Mouse (Mus musculus) MEL (cell line): ENCODE results near the gene Adamts2. TPM values are rescaled to one million over a fixed set of nuclear protein-coding genes. Genes with fewer than 3 reads are reported as not detected.

Experiments used
- DNase-seq: peaks from one replicate; pipeline ENCODE4 v3.0.0; 2011; ENCODE audit warnings: low read depth, low spot score
- H3K27ac ChIP-seq: 2 replicates; pipeline ENCODE4 v1.5.1; 2012; ENCODE audit warnings: low read depth, mild to moderate bottlenecking, control low read depth, low read length, moderate library complexity; ENCODE audit not compliant: control insufficient read depth
- H3K27me3 ChIP-seq, 2 experiments: fragments of 150-350 bp in 1 of 2; sonication (generic) in 1 of 2; 2 replicates each; pipeline ENCODE4 v1.6.1; 2012; ENCODE audit warnings: low read length in 2 of 2, mild to moderate bottlenecking in 2 of 2, improper control_type of control experiment in 1 of 2, moderate library complexity in 1 of 2; ENCODE audit not compliant: insufficient read depth in 2 of 2, control insufficient read depth in 1 of 2
- H3K36me3 ChIP-seq, 2 experiments: 2 replicates each; pipeline ENCODE4 v1.6.1; 2012 to 2014; ENCODE audit warnings: low read length in 2 of 2, improper control_type of control experiment in 1 of 2, inconsistent platforms in 1 of 2, mild to moderate bottlenecking in 1 of 2; ENCODE audit not compliant: insufficient read depth in 2 of 2, control insufficient read depth in 1 of 2
- H3K4me1 ChIP-seq, 2 experiments: fragments of 150-350 bp in 1 of 2; sonication (generic) in 1 of 2; 2 replicates each; pipeline ENCODE4 v1.6.1; 2012; ENCODE audit warnings: low read length in 2 of 2, improper control_type of control experiment in 1 of 2, mild to moderate bottlenecking in 1 of 2; ENCODE audit not compliant: insufficient read depth in 2 of 2, control insufficient read depth in 1 of 2
- H3K4me3 ChIP-seq, 2 experiments: fragments of 150-350 bp in 1 of 2; sonication (generic) in 1 of 2; 2 replicates each; pipeline ENCODE4 v1.5.1; 2012; ENCODE audit warnings: low read depth in 2 of 2, low read length in 2 of 2, mild to moderate bottlenecking in 2 of 2, moderate library complexity in 2 of 2, control low read depth in 1 of 2, improper control_type of control experiment in 1 of 2; ENCODE audit not compliant: control insufficient read depth in 1 of 2, insufficient read depth in 1 of 2
- H3K79me2 ChIP-seq: 2 replicates; pipeline ENCODE4 v1.6.1; 2012; ENCODE audit warnings: mild to moderate bottlenecking, low read length, moderate library complexity; ENCODE audit not compliant: control insufficient read depth, poor library complexity, insufficient read depth
- H3K9ac ChIP-seq: 2 replicates; pipeline ENCODE4 v1.6.1; 2012; ENCODE audit warnings: low read depth, mild to moderate bottlenecking, control low read depth, low read length, moderate library complexity; ENCODE audit not compliant: control insufficient read depth, poor library complexity, severe bottlenecking
- H3K9me3 ChIP-seq: fragments of 150-350 bp; sonication (generic); replicated peaks from 2 replicates; pipeline ENCODE4 v1.6.1; 2012; ENCODE audit warnings: mild to moderate bottlenecking, low read length, improper control_type of control experiment, moderate library complexity; ENCODE audit not compliant: insufficient read depth
- BHLHE40 ChIP-seq: IDR thresholded peaks from 2 replicates; pipeline ENCODE4 v1.6.1; 2012; ENCODE audit warnings: low read depth, mild to moderate bottlenecking, inconsistent platforms, low read length, improper control_type of control experiment, borderline replicate concordance
- CHD1 ChIP-seq: IDR thresholded peaks from 2 replicates; pipeline ENCODE4 v1.6.1; 2012; ENCODE audit warnings: low read depth, mild to moderate bottlenecking, inconsistent platforms, low read length, improper control_type of control experiment
- CHD2 ChIP-seq: IDR thresholded peaks from 2 replicates; pipeline ENCODE4 v1.6.1; 2011; ENCODE audit warnings: low read length, improper control_type of control experiment
- CTCF ChIP-seq, 3 experiments: IDR thresholded peaks in 2 of 3; conservative IDR thresholded peaks in 1 of 3; 2 replicates each; pipeline ENCODE4 v1.5.1; 2011 to 2012; ENCODE audit warnings: low read length in 3 of 3, low read depth in 2 of 3, mild to moderate bottlenecking in 2 of 3, improper control_type of control experiment in 1 of 3, inconsistent platforms in 1 of 3, mixed read lengths in 1 of 3, moderate library complexity in 1 of 3; ENCODE audit not compliant: control insufficient read depth in 1 of 3, insufficient read depth in 1 of 3, poor library complexity in 1 of 3, severe bottlenecking in 1 of 3
- E2F4 ChIP-seq: IDR thresholded peaks from 2 replicates; pipeline ENCODE4 v1.6.1; 2011; ENCODE audit warnings: low read depth, low read length, improper control_type of control experiment, borderline replicate concordance
- ELF1 ChIP-seq: IDR thresholded peaks from 2 replicates; pipeline ENCODE4 v1.6.1; 2014; ENCODE audit warnings: low read depth, mild to moderate bottlenecking, inconsistent platforms, low read length, improper control_type of control experiment, moderate library complexity
- EP300 ChIP-seq, 2 experiments: IDR thresholded peaks; 2 replicates each; pipeline ENCODE4 v1.6.1; 2011; ENCODE audit warnings: improper control_type of control experiment in 2 of 2, low read length in 2 of 2, low read depth in 1 of 2, mild to moderate bottlenecking in 1 of 2
- ETS1 ChIP-seq: IDR thresholded peaks from 2 replicates; pipeline ENCODE4 v1.6.1; 2012; ENCODE audit warnings: low read depth, mild to moderate bottlenecking, inconsistent platforms, low read length, improper control_type of control experiment, moderate library complexity
- GABPA ChIP-seq: IDR thresholded peaks from 2 replicates; pipeline ENCODE4 v1.6.1; 2012; ENCODE audit warnings: low read depth, mild to moderate bottlenecking, inconsistent platforms, low read length, improper control_type of control experiment, moderate library complexity
- GATA1 ChIP-seq: IDR thresholded peaks from 2 replicates; pipeline ENCODE4 v1.6.1; 2011; ENCODE audit warnings: low read depth, low read length, improper control_type of control experiment
- HCFC1 ChIP-seq: IDR thresholded peaks from 2 replicates; pipeline ENCODE4 v1.6.1; 2012; ENCODE audit warnings: low read depth, mild to moderate bottlenecking, inconsistent platforms, low read length, improper control_type of control experiment, moderate library complexity
- JUND ChIP-seq: IDR thresholded peaks from 2 replicates; pipeline ENCODE4 v1.6.1; 2011; ENCODE audit warnings: low read depth, mild to moderate bottlenecking, improper control_type of control experiment, low read length
- KAT2A ChIP-seq: conservative IDR thresholded peaks from 2 replicates; pipeline ENCODE4 v1.6.1; 2012; ENCODE audit warnings: low read depth, low read length, improper control_type of control experiment, inconsistent platforms
- MAFK ChIP-seq: IDR thresholded peaks from 2 replicates; pipeline ENCODE4 v1.6.1; 2011; ENCODE audit warnings: low read depth, mild to moderate bottlenecking, low read length, improper control_type of control experiment, borderline replicate concordance
- MAX ChIP-seq: IDR thresholded peaks from 2 replicates; pipeline ENCODE4 v1.6.1; 2011; ENCODE audit warnings: low read length, improper control_type of control experiment
- MAZ ChIP-seq: IDR thresholded peaks from 2 replicates; pipeline ENCODE4 v1.6.1; 2012; ENCODE audit warnings: low read depth, mild to moderate bottlenecking, inconsistent platforms, low read length, improper control_type of control experiment
- MEF2A ChIP-seq: IDR thresholded peaks from 2 replicates; pipeline ENCODE4 v1.6.1; 2014; ENCODE audit warnings: low read depth, mild to moderate bottlenecking, inconsistent platforms, low read length, improper control_type of control experiment; ENCODE audit not compliant: poor library complexity, insufficient replicate concordance, severe bottlenecking; ENCODE audit errors: extremely low read depth
- MXI1 ChIP-seq: IDR thresholded peaks from 2 replicates; pipeline ENCODE4 v1.6.1; 2011; ENCODE audit warnings: mild to moderate bottlenecking, low read depth, low read length, improper control_type of control experiment
- MYB ChIP-seq: IDR thresholded peaks from 2 replicates; pipeline ENCODE4 v1.6.1; 2011; ENCODE audit warnings: mild to moderate bottlenecking, low read depth, low read length, improper control_type of control experiment
- MYC ChIP-seq: IDR thresholded peaks from 2 replicates; pipeline ENCODE4 v1.6.1; 2011; ENCODE audit warnings: low read depth, mild to moderate bottlenecking, low read length, improper control_type of control experiment, moderate library complexity
- NELFE ChIP-seq: IDR thresholded peaks from 2 replicates; pipeline ENCODE4 v1.6.1; 2011; ENCODE audit warnings: low read depth, low read length, improper control_type of control experiment
- NRF1 ChIP-seq: IDR thresholded peaks from 2 replicates; pipeline ENCODE4 v1.6.1; 2014; ENCODE audit warnings: low read depth, mild to moderate bottlenecking, inconsistent platforms, low read length, improper control_type of control experiment, moderate library complexity; ENCODE audit not compliant: poor library complexity, insufficient read depth, severe bottlenecking
- POLR2A ChIP-seq, 2 experiments: IDR thresholded peaks; 2 replicates each; pipeline ENCODE4 v1.6.1; 2011 to 2012; ENCODE audit warnings: low read length in 2 of 2, mild to moderate bottlenecking in 2 of 2, control low read depth in 1 of 2, improper control_type of control experiment in 1 of 2, low read depth in 1 of 2, moderate library complexity in 1 of 2; ENCODE audit not compliant: control insufficient read depth in 1 of 2, insufficient read depth in 1 of 2, poor library complexity in 1 of 2
- POLR2AphosphoS2 ChIP-seq: IDR thresholded peaks from 2 replicates; pipeline ENCODE4 v1.6.1; 2011; ENCODE audit warnings: low read length, improper control_type of control experiment
- POLR2AphosphoS5 ChIP-seq: IDR thresholded peaks from 2 replicates; pipeline ENCODE4 v1.6.1; 2012; ENCODE audit warnings: low read depth, borderline replicate concordance, mild to moderate bottlenecking, inconsistent platforms, low read length, moderate library complexity, mixed read lengths
- RAD21 ChIP-seq: IDR thresholded peaks from 2 replicates; pipeline ENCODE4 v1.6.1; 2011; ENCODE audit warnings: mild to moderate bottlenecking, low read depth, low read length, improper control_type of control experiment
- RCOR1 ChIP-seq: IDR thresholded peaks from 2 replicates; pipeline ENCODE4 v1.6.1; 2012; ENCODE audit warnings: low read depth, mild to moderate bottlenecking, inconsistent platforms, low read length, improper control_type of control experiment
- SIN3A ChIP-seq: IDR thresholded peaks from 2 replicates; pipeline ENCODE4 v1.6.1; 2012; ENCODE audit warnings: low read length, improper control_type of control experiment, inconsistent platforms
- TAL1 ChIP-seq: IDR thresholded peaks from 2 replicates; pipeline ENCODE4 v1.6.1; 2012; ENCODE audit warnings: mild to moderate bottlenecking, inconsistent platforms, low read length, moderate library complexity, mixed read lengths
- TBP ChIP-seq: IDR thresholded peaks from 2 replicates; pipeline ENCODE4 v1.8.0; 2011; ENCODE audit warnings: low read depth, low read length, improper control_type of control experiment
- UBTF ChIP-seq: IDR thresholded peaks from 2 replicates; pipeline ENCODE4 v1.6.1; 2012; ENCODE audit warnings: low read depth, mild to moderate bottlenecking, inconsistent platforms, low read length, improper control_type of control experiment, moderate library complexity, borderline replicate concordance; ENCODE audit not compliant: insufficient read depth
- USF1 ChIP-seq: IDR thresholded peaks from 2 replicates; pipeline ENCODE4 v1.6.1; 2014; ENCODE audit warnings: low read depth, mild to moderate bottlenecking, inconsistent platforms, low read length, improper control_type of control experiment, moderate library complexity
- USF2 ChIP-seq, 2 experiments: IDR thresholded peaks; 2 replicates each; pipeline ENCODE4 v1.6.1; 2011 to 2012; ENCODE audit warnings: improper control_type of control experiment in 2 of 2, low read length in 2 of 2, borderline replicate concordance in 1 of 2, inconsistent platforms in 1 of 2, low read depth in 1 of 2, mild to moderate bottlenecking in 1 of 2; ENCODE audit not compliant: insufficient read depth in 1 of 2
- ZC3H11A ChIP-seq: IDR thresholded peaks from 2 replicates; pipeline ENCODE4 v1.6.1; 2012; ENCODE audit warnings: low read depth, mild to moderate bottlenecking, inconsistent platforms, low read length, improper control_type of control experiment
- ZKSCAN1 ChIP-seq: IDR thresholded peaks from 2 replicates; pipeline ENCODE4 v1.6.1; 2012; ENCODE audit warnings: low read depth, mild to moderate bottlenecking, inconsistent platforms, low read length, improper control_type of control experiment, moderate library complexity
- ZMIZ1 ChIP-seq: IDR thresholded peaks from 2 replicates; pipeline ENCODE4 v1.6.1; 2012; ENCODE audit warnings: low read depth, mild to moderate bottlenecking, inconsistent platforms, low read length, improper control_type of control experiment, moderate library complexity
- ZNF384 ChIP-seq: IDR thresholded peaks from 2 replicates; pipeline ENCODE4 v1.6.1; 2012; ENCODE audit warnings: low read depth, mild to moderate bottlenecking, inconsistent platforms, low read length, improper control_type of control experiment
- polyA plus RNA-seq, 2 experiments: library from polyadenylated mRNA; stranded (reverse) in 1 of 2; unstranded in 1 of 2; fragments of >175 nt in 1 of 2; fragments of >200 nt in 1 of 2; gene quantifications; 2 replicates each; pipeline versions ENCODE4 v1.2.1 to v1.2.4; 2012; ENCODE audit warnings: low replicate concordance in 2 of 2, low read depth in 1 of 2; ENCODE audit not compliant: insufficient read length in 2 of 2, insufficient read depth in 1 of 2, missing spikeins in 1 of 2
- total RNA-seq: library from RNA; depleted of rRNA; stranded (reverse); fragments of 300-350 nt; gene quantifications from 2 replicates; pipeline ENCODE4 v1.2.3, GENCODE M21; 2012

Gene Adamts2
- total and polyA plus RNA-seq, 3 experiments, result not detected

DNA sequence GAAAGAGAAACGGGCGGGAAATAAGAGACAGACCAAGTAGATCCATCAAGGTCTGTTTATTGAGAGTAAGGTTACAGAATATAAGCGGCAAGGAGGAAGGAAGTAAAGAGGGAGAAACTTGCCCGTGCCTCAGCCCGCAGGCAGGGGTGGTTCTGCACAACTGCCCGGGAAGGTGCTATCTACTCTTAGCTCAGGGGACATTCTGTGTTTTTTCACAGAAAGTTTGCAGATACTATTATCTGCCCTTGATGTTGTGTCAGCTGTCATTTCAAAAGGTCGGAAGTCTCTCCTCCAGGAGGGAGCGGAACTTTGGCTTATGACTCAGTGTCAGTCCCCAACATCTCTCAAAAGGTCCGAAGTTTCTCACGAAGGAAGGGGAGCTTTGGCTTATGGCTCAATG lies 247.4 kb downstream of the Adamts2 start:
- no peak overlapping the region for H3K27ac ChIP-seq
- no peaks in the 10 kb centered on the region for H3K9me3 ChIP-seq
- H3K4me3 ChIP-seq, result peak overlapping the region; percentile 4 to 48; a peak in 3 of 4 replicates
- peak; percentile 65 for DNase-seq
- H3K27me3 ChIP-seq, result no peaks in the 10 kb centered on the region
- peak overlapping the region; percentile 10; the same call in 1 of the 2 replicates for H3K9ac ChIP-seq
- peaks cover 0 to 3% of the 10 kb centered on the region in 2 experiments; a peak in 1 of 4 replicates for H3K4me1 ChIP-seq
- no peaks in the 10 kb centered on the region for H3K36me3 ChIP-seq
- H3K79me2 ChIP-seq, result no peaks in the 10 kb centered on the region
- TF ChIP-seq POLR2AphosphoS2 (no peak), MEF2A (no peak), TAL1 (peak; percentile 55), CHD1 (no peak), BHLHE40 (peak; percentile 12; the same call in 1 of the 2 replicates), USF2 (IDR thresholded peaks at IDR 0.05; ENCODE audit: borderline replicate concordance in 1 of 2, insufficient read depth in 1 of 2, low read depth in 1 of 2, low read length in 2 of 2) (no peak), ZKSCAN1 (no peak), POLR2A (IDR thresholded peaks at IDR 0.05; ENCODE audit: control insufficient read depth in 1 of 2, insufficient read depth in 1 of 2, low read depth in 1 of 2, low read length in 2 of 2, poor library complexity in 1 of 2) (no peak), ELF1 (no peak), ZC3H11A (no peak), TBP (peak; percentile 63), EP300 (IDR thresholded peaks at IDR 0.05; ENCODE audit: low read depth in 1 of 2, low read length in 2 of 2) (peak; percentile 56 to 58), MAFK (no peak), GABPA (no peak), MXI1 (no peak), E2F4 (no peak), JUND (no peak; the same call in 1 of the 2 replicates), CTCF (IDR thresholded peaks at IDR 0.05 in 2 of 3, conservative IDR thresholded peaks at IDR 0.05 in 1 of 3; ENCODE audit: control insufficient read depth in 1 of 3, insufficient read depth in 1 of 3, low read depth in 2 of 3, low read length in 3 of 3, poor library complexity in 1 of 3, severe bottlenecking in 1 of 3) (no peak), USF1 (no peak), POLR2AphosphoS5 (no peak), MAX (no peak; the same call in 1 of the 2 replicates), MAZ (no peak), ZMIZ1 (no peak), NRF1 (no peak), SIN3A (peak; percentile 42), MYB (no peak), KAT2A (no peak), RAD21 (no peak), NELFE (no peak), ETS1 (peak; percentile 64; the same call in 1 of the 2 replicates), MYC (no peak), RCOR1 (0 out of 2 replicates have a peak, but pooled peaks have one; percentile 18), GATA1 (peak; percentile 49; the same call in 1 of the 2 replicates), CHD2 (no peak), UBTF (no peak), ZNF384 (0 out of 2 replicates have a peak, but pooled peaks have one; percentile 22), HCFC1 (no peak)
